Mouse (Mus musculus) cerebellum, adult 2 months (tissue): ENCODE measurements around the gene Gid8. TPM values are rescaled to one million over a fixed set of nuclear protein-coding genes. Genes with fewer than 3 reads are reported as not detected.

ENCODE experiments used
- DNase-seq, 2 experiments: peaks; one replicate each; pipeline ENCODE4 v3.0.0; 2021
- H3K27ac ChIP-seq: fragments of 200-500 bp; 2 replicates; pipeline ENCODE4 v1.5.1; 2012; ENCODE audit warnings: low read length, control low read depth, inconsistent platforms; ENCODE audit not compliant: insufficient read depth
- H3K27me3 ChIP-seq: fragments of 200-500 bp; 2 replicates; pipeline ENCODE4 v1.6.1; 2012; ENCODE audit warnings: inconsistent platforms, mild to moderate bottlenecking, low read length, moderate library complexity; ENCODE audit not compliant: control insufficient read depth, insufficient read depth
- H3K4me1 ChIP-seq: fragments of 200-500 bp; 2 replicates; pipeline ENCODE4 v1.6.1; 2011; ENCODE audit warnings: low read length; ENCODE audit not compliant: control insufficient read depth, insufficient read depth
- H3K4me3 ChIP-seq: fragments of 200-500 bp; replicated peaks from 2 replicates; pipeline ENCODE3; 2011; ENCODE audit warnings: mild to moderate bottlenecking, low read depth, low read length, control low read depth; ENCODE audit not compliant: insufficient read depth
- CTCF ChIP-seq: fragments of 200-500 bp; IDR thresholded peaks from 2 replicates; pipeline ENCODE4 v1.5.1; 2011; ENCODE audit warnings: low read depth, mild to moderate bottlenecking, control low read depth, low read length, moderate library complexity, borderline replicate concordance; ENCODE audit not compliant: insufficient read depth
- POLR2A ChIP-seq: fragments of 200-500 bp; IDR thresholded peaks from 2 replicates; pipeline ENCODE4 v1.6.1; 2011; ENCODE audit warnings: low read length, control low read depth, borderline replicate concordance; ENCODE audit not compliant: insufficient read depth
- WGBS: fragments of 180-500 bp; shearing (Covaris S2); methylation state at CpG from one replicate; pipeline ENCODE4 v1.1.7; 2018; 5-methylcytosine and 5-hydroxymethylcytosine counted together
- polyA plus RNA-seq: library from polyadenylated mRNA; depleted of rRNA; stranded (reverse); fragments of >200 nt; gene quantifications from 2 replicates; pipeline ENCODE4 v1.2.3, GENCODE M21; 2012

The Gid8 gene
- polyA plus RNA-seq, 1 experiment = 65.4 TPM

DNA sequence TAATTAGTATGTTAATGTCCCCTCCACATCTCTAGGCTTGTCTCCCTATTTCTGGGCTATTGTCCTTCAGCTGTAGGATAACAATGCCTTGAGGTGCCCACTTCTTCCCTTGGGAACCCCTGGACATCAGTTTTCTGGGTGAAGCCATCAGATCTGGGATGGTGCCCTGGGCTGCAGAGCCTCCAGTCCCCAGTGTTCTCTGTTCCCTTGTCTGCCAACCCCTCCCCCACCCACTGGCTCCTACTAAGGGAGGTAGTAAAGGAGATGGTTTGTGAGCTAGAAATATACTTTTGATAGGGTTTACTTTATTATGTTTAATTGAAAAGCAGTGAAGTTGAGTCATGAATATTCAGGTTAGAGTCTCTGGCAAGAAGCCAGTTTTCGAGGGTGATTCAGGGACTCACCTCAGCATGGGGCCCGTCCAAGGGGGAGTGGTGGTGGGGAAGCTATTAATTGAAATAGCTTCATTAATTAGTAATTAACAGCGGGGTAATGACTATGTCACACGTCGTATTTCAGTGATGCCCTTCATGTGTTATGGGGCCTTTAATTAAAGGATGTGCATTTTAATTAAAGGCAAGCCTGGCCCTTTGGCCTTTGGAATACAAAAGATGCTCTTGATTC, 36.8 kb downstream of the Gid8 start:
- H3K27ac ChIP-seq = no peak overlapping the region
- H3K4me3 ChIP-seq = no peak overlapping the region
- DNase-seq = no peak
- 13% methylated on average over 5 of the region's 5 CpGs for WGBS
- H3K27me3 ChIP-seq = no peaks in the 10 kb centered on the region
- no peaks in the 10 kb centered on the region for H3K4me1 ChIP-seq
- TF ChIP-seq CTCF (no peak), POLR2A (no peak)

- no peak for DNase-seq
- no peak overlapping the region for H3K4me3 ChIP-seq
- no peaks in the 10 kb centered on the region for H3K27me3 ChIP-seq
- H3K4me1 ChIP-seq = no peaks in the 10 kb centered on the region
- TF ChIP-seq CTCF = no peak
- no peak for TF ChIP-seq POLR2A
- WGBS = 63% methylated on average over 5 of the region's 5 CpGs
- no peak overlapping the region for H3K27ac ChIP-seq
Measured at GRCm38 (mm10) chr2:180748904-180749303, 39.0 kb downstream of the Gid8 start.

DNA sequence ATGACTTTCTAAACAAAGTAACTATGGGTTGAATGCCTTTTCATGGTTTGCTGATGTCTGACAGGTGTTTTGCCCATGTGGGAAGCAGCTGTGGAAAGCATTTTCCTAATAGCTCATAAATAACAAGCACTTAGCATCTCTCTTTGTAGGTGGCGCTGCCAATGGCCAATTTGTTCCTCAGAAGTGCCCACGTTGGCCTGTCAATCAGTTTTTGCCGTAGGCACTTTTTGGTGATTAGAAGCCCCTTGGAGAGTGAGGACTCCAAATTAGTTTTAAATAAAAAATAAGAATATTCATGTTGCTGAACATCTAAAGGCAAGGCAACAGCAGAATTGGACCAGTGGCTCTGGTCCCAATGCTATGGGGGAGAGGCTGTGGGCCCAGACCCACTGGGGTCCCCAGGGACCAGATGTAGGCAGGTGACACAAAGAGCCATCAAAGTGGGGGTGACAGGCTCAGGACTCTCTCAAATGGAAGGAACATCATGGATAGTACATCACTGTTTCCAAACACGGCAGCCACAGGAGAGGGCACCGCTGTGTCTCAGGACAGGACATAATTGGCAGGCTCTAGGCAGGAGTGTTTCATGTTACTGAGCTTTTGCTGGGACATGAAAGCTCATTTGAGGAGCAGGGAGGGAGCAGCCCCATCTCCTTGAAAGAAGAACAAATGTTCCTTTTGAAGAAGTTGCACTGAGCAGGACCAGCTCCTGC, 45.2 kb downstream of the Gid8 start:
- 68% methylated on average over 5 of the region's 5 CpGs for WGBS
- Histone ChIP-seq H3K27me3 (no peaks in the 10 kb centered on the region), H3K4me3 (no peak overlapping the region), H3K4me1 (no peaks in the 10 kb centered on the region), H3K27ac (no peak overlapping the region)
- no peak for DNase-seq
- TF ChIP-seq CTCF (no peak), POLR2A (no peak)

- no peaks in the 10 kb centered on the region for H3K4me1 ChIP-seq
- TF ChIP-seq POLR2A = no peak
- no peak for TF ChIP-seq CTCF
- H3K27ac ChIP-seq = no peak overlapping the region
- 30% methylated on average over 8 of the region's 8 CpGs for WGBS
- no peak for DNase-seq
- H3K27me3 ChIP-seq = no peaks in the 10 kb centered on the region
- H3K4me3 ChIP-seq = no peak overlapping the region
Measured at GRCm38 (mm10) chr2:180755896-180756295, 46.0 kb downstream of the Gid8 start.

DNA sequence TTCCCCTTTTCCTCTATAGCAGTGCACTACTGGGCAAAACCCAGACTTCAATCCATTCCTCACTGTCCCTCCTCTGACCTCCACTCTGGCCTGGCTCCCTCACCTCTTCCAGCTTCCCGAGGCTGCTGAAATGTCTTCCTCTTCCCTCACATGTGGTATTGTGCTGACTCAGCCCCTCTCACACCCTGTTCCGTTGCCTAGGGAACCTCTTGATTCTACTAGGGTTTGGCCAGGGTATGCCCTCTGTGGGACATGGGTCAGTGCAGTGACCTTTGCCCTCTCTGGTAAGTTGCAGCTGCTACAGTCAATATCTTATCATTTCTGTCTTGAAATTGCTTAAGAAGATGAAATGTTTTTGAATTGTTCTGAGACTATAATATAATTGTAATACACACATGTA, 46.9 kb downstream of the Gid8 start:
- no peak for DNase-seq
- 21% methylated on average over 2 of the region's 2 CpGs for WGBS
- no peak overlapping the region for H3K4me3 ChIP-seq

DNA sequence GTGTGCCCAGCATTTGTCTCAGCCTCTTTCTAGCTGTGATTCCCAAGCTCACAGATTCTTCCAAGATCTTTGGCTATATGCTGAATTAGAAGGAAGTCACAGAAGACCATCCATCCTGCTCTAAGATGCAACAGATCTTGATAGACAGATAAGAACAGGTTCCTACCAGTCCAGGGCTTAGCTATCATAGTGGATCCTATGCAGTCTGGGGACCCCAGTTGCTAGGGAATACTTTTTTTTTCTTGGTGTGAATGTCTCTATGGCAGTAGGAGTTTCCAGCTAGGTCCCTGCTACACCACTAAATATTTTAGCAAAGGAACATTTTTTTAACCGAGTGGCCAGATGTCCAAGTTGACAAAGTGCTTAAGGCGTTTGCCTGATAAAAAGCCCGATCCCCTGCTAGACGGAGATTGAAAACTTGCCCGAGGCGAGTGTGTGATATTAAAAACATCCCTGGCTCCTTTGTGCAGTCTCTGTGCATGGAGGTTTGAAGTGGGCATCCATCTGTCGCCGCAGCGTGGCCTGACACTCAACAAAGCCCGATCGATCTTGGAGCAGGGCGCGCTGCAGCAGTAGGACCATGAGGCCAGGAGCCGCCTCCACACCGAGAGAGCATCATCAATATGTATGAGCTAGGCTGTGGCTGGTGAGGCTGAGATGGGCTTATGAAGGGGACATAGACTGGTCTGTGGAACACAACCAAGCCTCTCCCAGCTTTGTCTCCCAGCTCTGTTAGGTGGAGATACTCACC, 48.8 kb downstream of the Gid8 start:
- TF ChIP-seq CTCF (no peak), POLR2A (no peak)
- no peaks in the 10 kb centered on the region for H3K27me3 ChIP-seq
- H3K27ac ChIP-seq = no peak overlapping the region
- H3K4me3 ChIP-seq = no peak overlapping the region
- no peak for DNase-seq
- 28% methylated on average over 15 of the region's 15 CpGs for WGBS
- H3K4me1 ChIP-seq = no peaks in the 10 kb centered on the region; the same call in 1 of the 2 replicates

More for the DNA sequence above, 46.9 kb downstream of the Gid8 start:
- TF ChIP-seq POLR2A = no peak
- TF ChIP-seq CTCF = no peak
- no peaks in the 10 kb centered on the region for H3K27me3 ChIP-seq
- H3K4me1 ChIP-seq = no peaks in the 10 kb centered on the region; the same call in 1 of the 2 replicates
- H3K27ac ChIP-seq = no peak overlapping the region

DNA sequence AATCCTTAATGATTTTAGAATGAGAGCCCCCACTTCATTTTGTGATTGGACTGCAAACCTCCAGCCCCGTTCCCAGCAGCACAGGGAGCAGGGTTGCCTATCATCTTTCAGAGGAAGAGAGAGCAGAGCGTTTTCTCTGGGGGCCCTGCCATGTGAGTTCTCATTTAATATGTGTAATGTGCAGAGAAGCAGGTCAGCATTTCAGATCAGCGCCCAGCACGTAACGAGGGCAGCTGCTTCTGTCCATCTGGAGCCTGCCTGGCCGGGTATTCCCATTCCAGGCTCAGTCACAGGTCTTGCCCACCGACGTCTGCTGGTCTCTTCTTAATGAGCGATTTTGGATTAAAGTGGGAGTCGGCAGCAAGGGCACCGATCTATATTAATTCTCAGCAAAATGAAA, 55.1 kb downstream of the Gid8 start:
- no peaks in the 10 kb centered on the region for H3K27me3 ChIP-seq
- H3K27ac ChIP-seq = no peak overlapping the region
- WGBS = 17% methylated on average over 11 of the region's 11 CpGs
- peak; percentile 16 to 29 for DNase-seq
- peaks cover 8% of the 10 kb centered on the region for H3K4me1 ChIP-seq
- H3K4me3 ChIP-seq = no peak overlapping the region
- TF ChIP-seq CTCF (no peak), POLR2A (no peak)
